Mouse (Mus musculus): ENCODE measurements around the gene Ccdc171. TPM values are rescaled to one million over a fixed set of nuclear protein-coding genes. Genes with fewer than 3 reads are reported as not detected.
"Not testable (repeated sequence)": the region's sequence is repeated elsewhere in the genome, so short reads cannot be mapped to it uniquely, and the experiment has no call there.

The Ccdc171 gene
- polyA plus RNA-seq, 1 experiment from 2014 or later, result 6.0 TPM

DNA sequence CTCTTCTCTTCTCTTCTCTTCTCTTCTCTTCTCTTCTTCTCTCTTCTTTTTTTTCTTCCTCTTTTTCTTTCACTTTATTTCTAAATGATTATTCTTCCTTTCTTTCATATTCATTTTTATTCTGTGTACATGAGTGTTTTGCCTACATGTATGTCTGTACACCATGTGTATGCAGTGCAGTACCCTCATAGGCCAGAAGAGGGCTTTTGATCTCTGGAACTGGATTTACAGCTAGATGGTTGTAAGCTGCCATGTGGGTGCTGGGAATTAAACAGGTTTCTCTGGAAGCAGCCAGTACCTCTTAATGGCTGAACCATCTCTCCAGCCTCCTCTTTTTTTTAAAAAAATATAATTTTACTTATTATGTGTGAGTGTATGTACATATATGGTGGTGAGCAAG lies 2.6 kb downstream of the Ccdc171 start:
- Histone ChIP-seq H3K36me3 (replicated peaks) (no peaks in the 10 kb centered on the region), H3K9me3 (no peaks in the 10 kb centered on the region), H3K9ac (no peak overlapping the region), H3K4me3 (replicated peaks) (no peak overlapping the region), H3K27ac (no peak overlapping the region), H3K4me1 (peaks cover 34% of the 10 kb centered on the region), H3K4me2 (no peak overlapping the region), H3K27me3 (no peaks in the 10 kb centered on the region)
- ATAC-seq (ENCODE audit: low FRiP score), result no peak

DNA sequence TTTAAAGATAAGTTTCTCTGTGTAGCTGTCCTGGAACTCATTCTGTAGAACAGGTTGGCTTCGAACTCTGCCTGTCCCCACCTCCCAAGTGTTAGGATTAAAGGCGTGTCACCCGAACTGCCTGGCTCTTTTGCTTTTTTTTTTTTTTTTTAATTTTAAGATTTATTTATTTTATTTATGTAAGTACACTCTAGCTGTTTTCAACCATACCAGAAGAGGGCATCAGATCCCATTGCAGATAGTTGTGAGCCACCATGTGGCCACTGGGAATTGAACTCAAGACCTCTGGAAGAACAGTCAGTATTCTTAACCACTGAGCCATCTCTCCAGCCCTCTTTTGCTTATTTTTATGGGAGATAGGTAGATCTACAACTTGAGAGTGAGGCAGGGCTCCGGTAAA lies 4.7 kb downstream of the Ccdc171 start:
- H3K36me3 ChIP-seq (replicated peaks); ATAC-seq (ENCODE audit: low FRiP score); H3K9ac ChIP-seq; H3K4me3 ChIP-seq (replicated peaks); H3K4me2 ChIP-seq; H3K27me3 ChIP-seq; H3K27ac ChIP-seq; H3K9me3 ChIP-seq: not testable (repeated sequence)
- H3K4me1 ChIP-seq, result peaks cover 20% of the 10 kb centered on the region
- WGBS, result 97% methylated on average over 4 of the region's 4 CpGs

DNA sequence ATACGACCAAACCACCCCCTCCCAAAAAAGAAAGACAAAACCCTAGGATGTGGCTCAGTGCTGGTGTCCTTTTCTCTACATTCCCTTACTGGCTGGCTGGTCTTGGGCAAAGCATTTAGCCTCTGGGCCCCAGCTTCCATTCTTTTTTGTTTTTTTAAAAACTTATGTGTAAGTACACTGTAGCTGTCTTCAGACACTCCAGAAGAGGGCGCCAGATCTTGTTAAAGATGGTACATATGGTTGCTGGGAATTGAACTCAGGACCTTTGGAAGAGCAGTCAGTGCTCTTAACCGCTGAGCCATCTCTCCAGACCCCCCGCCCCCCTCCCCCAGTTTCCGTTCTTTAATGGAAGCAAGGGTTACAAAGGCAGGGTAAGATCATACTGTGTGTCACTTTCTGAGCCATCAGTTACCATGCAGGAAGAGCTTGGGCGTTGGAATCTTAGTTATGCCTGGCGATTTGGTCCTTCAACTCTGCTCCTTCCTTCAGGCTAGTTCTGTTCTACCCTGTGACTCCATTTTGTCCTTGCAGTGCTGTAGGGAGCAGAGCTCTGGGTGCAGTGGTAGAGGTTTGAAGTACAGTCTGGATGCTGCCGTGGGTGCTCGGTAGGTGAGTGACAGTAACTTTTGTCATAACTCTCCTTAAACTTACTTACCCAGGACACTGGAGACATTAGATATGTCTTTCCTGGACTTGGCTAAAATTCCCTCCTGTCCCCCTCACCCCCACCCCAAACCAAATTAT lies 8.0 kb downstream of the Ccdc171 start:
- WGBS, result 83% methylated on average over 9 of the region's 9 CpGs
- H3K4me2 ChIP-seq, result no peak overlapping the region
- no peak overlapping the region for H3K4me3 ChIP-seq (replicated peaks)
- no peaks in the 10 kb centered on the region for H3K36me3 ChIP-seq (replicated peaks)
- ATAC-seq (ENCODE audit: low FRiP score), result no peak
- H3K27ac ChIP-seq, result no peak overlapping the region
- no peaks in the 10 kb centered on the region for H3K27me3 ChIP-seq
- no peaks in the 10 kb centered on the region for H3K9me3 ChIP-seq
- no peak overlapping the region for H3K9ac ChIP-seq
- 0 out of 2 replicates have a peak, but pooled peaks cover 6% of the 10 kb centered on the region for H3K4me1 ChIP-seq

DNA sequence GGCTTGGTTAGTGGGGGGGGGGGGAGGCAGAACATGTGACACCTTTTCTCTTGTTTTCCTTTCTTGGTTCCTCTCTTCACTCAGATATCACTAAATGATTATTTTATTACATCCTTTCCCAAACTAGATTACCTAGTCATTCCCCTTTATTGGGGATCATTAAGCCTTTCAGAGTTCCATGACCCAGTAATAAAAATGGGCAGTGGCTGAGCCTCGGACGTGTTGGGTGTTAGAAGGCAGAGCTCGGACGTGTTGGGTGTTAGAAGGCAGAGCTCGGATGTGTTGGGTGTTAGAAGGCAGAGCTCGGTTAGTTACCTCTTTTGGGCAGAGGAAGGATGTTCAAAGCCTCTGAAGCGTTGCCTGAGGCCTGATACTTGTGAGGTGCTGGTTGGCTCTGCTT lies 8.7 kb downstream of the Ccdc171 start:
- Histone ChIP-seq H3K9ac (no peak overlapping the region), H3K4me2 (no peak overlapping the region), H3K36me3 (replicated peaks) (no peaks in the 10 kb centered on the region), H3K4me3 (replicated peaks) (no peak overlapping the region), H3K4me1 (0 out of 2 replicates have a peak, but pooled peaks cover 6% of the 10 kb centered on the region), H3K27ac (no peak overlapping the region), H3K9me3 (no peaks in the 10 kb centered on the region), H3K27me3 (no peaks in the 10 kb centered on the region)
- no peak for ATAC-seq (ENCODE audit: low FRiP score)
- WGBS, result 87% methylated on average over 7 of the region's 7 CpGs

DNA sequence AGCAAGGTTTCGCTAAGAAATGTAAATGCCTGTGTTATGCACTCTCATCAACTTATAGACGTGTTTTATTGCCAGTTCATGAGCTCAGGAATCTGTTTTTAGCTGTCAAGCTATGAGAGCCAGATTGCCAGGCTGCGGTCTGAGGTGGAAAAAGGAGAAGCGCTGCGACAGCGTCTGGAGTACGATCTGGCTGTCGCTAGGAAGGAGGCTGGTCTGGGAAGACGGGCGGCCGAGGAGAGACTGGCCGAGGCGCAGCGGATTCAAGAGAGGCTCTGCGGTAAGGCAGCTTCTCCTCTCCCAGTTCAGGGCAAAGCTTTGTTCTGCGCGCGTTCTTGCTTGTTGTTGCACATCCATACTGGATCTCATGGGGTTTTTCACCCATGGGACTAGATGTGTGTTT lies 24.2 kb downstream of the Ccdc171 start:
- H3K4me3 ChIP-seq (replicated peaks), result no peak overlapping the region
- H3K9me3 ChIP-seq, result no peaks in the 10 kb centered on the region
- no peaks in the 10 kb centered on the region for H3K4me1 ChIP-seq
- no peak overlapping the region for H3K27ac ChIP-seq
- 0 out of 2 replicates have a peak, but pooled peaks cover 2% of the 10 kb centered on the region for H3K36me3 ChIP-seq (replicated peaks)
- no peak overlapping the region for H3K4me2 ChIP-seq
- no peaks in the 10 kb centered on the region for H3K27me3 ChIP-seq
- no peak overlapping the region for H3K9ac ChIP-seq
- no peak for ATAC-seq (ENCODE audit: low FRiP score)
- 65% methylated on average over 18 of the region's 18 CpGs for WGBS

DNA sequence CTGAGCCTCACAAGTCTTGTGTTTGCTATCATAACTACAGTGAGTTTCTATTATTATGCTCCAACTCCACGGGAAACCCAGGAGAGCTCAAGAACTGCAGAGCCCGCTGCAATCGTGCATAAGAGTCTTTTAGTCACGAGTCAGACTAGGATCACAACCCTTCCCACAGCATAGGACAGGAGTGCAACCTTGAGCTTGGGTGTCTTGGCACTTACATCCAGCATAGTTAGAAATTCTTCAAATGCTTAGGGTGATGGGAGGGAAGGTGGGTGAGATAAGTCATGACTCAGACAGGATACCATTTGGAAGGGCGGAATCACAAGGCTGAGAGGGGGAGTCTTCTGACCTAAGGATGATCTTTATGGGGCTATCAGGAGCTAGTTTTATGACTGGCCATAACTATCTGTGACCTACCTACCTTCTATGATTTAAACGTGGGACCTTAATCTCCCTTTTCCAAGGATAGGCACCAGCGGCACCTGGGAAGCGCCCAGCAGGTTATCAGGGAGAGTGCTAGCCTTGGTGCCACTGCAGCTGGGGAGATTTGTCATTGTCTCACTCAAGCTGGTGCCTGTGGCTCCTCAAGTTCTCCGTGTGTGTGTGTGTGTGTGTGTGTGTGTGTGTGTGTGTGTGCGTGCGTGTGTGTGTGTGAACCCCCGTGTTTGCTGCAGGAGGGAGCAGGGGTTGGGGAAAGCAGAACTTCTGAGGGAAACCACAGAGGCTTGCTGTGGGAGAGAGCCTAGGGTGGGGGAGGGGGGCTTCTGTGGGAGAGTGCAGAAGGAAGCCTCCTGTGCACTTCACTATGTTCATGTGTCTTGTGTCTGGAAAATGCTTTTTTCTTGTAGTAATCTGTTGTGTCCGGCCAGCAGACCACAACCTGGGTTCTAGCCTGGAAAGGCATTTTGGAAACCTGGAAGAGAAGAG lies 42.1 kb downstream of the Ccdc171 start:
- Histone ChIP-seq H3K9ac (no peak overlapping the region), H3K27ac (no peak overlapping the region), H3K4me3 (replicated peaks) (no peak overlapping the region), H3K4me2 (no peak overlapping the region), H3K27me3 (no peaks in the 10 kb centered on the region), H3K9me3 (no peaks in the 10 kb centered on the region), H3K36me3 (replicated peaks) (no peaks in the 10 kb centered on the region), H3K4me1 (no peaks in the 10 kb centered on the region)
- ATAC-seq (ENCODE audit: low FRiP score), result 0 out of 2 replicates have a peak, but pooled peaks have one; percentile 23
- 32% methylated on average over 13 of the region's 13 CpGs for WGBS

DNA sequence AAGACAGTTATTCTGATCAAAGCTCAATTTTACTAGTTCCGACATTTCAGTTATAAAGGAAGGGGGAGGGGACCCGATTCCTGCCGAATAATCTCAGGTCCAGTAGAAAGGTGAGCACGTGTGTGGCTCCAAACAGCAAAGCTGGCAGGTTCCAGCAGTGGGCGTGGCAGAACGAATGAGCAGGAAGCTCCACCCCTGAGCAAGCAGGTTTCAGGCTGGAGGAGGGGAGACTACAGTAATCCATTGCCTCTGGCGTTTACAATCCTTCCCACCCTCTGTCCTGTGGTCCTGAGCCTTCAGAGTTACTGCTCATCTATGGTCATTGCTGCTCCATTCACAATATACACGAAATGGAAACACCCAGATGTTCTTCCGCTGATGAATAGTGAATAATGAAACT lies 42.8 kb downstream of the Ccdc171 start:
- H3K4me2 ChIP-seq; H3K27me3 ChIP-seq; H3K9ac ChIP-seq; H3K36me3 ChIP-seq (replicated peaks); H3K9me3 ChIP-seq; H3K27ac ChIP-seq; ATAC-seq (ENCODE audit: low FRiP score); H3K4me1 ChIP-seq; H3K4me3 ChIP-seq (replicated peaks): not testable (repeated sequence)
- WGBS, result 9% methylated on average over 9 of the region's 9 CpGs

DNA sequence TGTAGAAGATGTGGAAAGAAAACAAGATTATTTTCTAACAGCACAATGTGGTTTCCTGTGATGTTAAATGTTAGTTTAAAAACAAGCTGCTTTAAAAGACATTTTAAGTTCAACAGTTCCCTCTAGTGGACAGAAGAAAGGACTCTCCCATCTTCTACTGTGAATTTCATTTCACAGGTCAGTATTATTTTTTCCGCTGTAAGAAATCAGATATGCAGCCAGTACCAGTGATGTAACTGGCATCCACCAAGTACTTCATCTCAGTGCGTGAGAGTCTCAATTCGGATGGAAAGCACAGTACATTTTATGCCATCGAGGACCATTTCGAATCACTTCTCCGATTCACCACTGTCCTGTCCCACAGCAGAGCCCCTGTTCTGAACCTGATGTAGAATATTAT lies 45.2 kb downstream of the Ccdc171 start:
- no peaks in the 10 kb centered on the region for H3K27me3 ChIP-seq
- no peak overlapping the region for H3K4me2 ChIP-seq
- H3K36me3 ChIP-seq (replicated peaks), result no peaks in the 10 kb centered on the region
- no peak overlapping the region for H3K4me3 ChIP-seq (replicated peaks)
- WGBS, result 75% methylated on average over 6 of the region's 6 CpGs
- H3K9me3 ChIP-seq, result no peaks in the 10 kb centered on the region
- ATAC-seq (ENCODE audit: low FRiP score), result peak; percentile 30; the same call in 1 of the 2 replicates
- H3K4me1 ChIP-seq, result no peaks in the 10 kb centered on the region
- H3K9ac ChIP-seq, result no peak overlapping the region
- no peak overlapping the region for H3K27ac ChIP-seq

DNA sequence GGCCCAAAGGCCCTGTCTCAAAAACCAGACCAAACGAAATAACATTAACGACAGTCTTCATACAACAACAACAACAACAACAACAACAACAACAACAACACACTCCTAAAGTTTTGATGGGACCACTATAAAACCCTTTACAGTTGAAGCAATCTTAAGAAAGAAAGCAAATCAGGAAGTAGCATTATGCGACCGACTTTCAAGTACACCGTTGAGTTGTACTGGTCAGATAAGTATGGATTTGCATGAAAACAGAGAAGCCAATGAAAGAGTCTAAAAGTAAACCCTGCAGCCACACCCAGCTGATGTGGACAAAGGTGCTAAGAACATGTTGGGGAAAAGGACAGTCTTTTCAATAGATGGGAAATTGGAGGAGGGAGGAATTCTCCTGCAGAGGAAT lies 45.7 kb downstream of the Ccdc171 start:
- no peak overlapping the region for H3K4me3 ChIP-seq (replicated peaks)
- no peaks in the 10 kb centered on the region for H3K9me3 ChIP-seq
- H3K4me1 ChIP-seq, result no peaks in the 10 kb centered on the region
- H3K36me3 ChIP-seq (replicated peaks), result no peaks in the 10 kb centered on the region
- no peaks in the 10 kb centered on the region for H3K27me3 ChIP-seq
- no peak overlapping the region for H3K27ac ChIP-seq
- no peak overlapping the region for H3K4me2 ChIP-seq
- no peak for ATAC-seq (ENCODE audit: low FRiP score)
- no peak overlapping the region for H3K9ac ChIP-seq
- whole genome bisulfite sequencing, result 90% methylated on average over 5 of the region's 5 CpGs

DNA sequence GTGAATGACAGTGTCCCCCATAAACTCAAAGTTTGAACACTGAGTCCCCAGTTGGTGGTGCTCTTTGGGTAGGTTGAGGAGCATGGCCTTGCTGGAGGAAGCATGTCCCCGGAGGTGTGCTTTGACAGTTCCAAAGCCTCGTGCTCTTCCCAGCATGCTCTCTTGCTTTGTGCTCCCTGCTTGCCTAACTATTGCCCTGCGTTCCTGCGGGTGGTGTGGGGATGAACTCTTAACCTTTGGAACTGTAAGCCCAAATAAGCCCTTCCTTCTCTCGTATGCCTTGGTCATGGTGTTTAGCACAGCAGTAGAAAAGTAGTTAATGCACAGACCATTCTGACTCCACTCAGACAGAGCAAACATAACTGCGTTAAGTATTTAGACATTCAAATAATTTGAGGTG lies 47.2 kb downstream of the Ccdc171 start:
- WGBS, result 76% methylated on average over 6 of the region's 6 CpGs

DNA sequence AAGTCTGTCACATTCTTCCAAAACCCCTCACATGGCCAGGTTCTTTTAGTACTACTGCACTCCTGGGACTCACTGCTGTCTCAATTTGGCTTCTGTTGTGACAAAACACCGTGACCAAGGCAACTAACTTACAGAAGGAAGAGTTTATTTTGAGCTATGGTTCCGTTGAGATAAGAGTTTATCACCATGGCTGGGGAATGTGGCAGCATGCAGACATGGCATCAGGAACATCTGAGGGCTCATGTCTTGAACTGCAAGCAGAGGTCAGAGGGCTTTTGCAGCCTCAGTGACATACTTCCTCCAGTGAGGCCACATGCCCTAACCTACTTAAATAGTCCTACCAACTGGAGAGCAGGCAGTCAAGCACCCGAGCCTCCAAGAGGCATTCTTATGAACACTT lies 51.0 kb downstream of the Ccdc171 start:
- WGBS, result 83% methylated on average over 3 of the region's 3 CpGs
- no peak for ATAC-seq (ENCODE audit: low FRiP score)

More for the DNA sequence above, 47.2 kb downstream of the Ccdc171 start:
- H3K4me2 ChIP-seq, result no peak overlapping the region
- no peak overlapping the region for H3K9ac ChIP-seq
- no peaks in the 10 kb centered on the region for H3K9me3 ChIP-seq
- no peak for ATAC-seq (ENCODE audit: low FRiP score)
- H3K27me3 ChIP-seq, result no peaks in the 10 kb centered on the region
- H3K4me1 ChIP-seq, result no peaks in the 10 kb centered on the region
- no peaks in the 10 kb centered on the region for H3K36me3 ChIP-seq (replicated peaks)
- H3K4me3 ChIP-seq (replicated peaks), result no peak overlapping the region
- no peak overlapping the region for H3K27ac ChIP-seq

DNA sequence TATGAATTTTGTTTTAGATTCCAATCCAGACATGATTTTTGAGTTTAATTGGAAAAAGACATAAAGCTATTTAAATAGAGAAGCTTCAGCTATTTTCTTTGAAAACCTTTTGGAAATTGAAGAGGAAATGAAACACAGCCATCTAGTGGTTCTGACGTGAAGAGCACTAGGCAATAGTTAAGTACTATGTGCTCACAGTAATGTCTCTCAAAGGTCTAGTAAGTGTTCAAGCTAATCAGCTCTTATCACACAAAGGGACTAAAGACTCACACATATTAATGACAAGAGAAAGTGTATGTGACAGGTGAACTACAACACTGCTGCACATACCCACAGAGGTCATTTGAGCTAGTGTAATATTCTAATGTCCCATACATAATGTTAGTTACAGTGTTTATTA lies 54.8 kb downstream of the Ccdc171 start:
- H3K27me3 ChIP-seq, result no peaks in the 10 kb centered on the region
- no peak overlapping the region for H3K4me3 ChIP-seq (replicated peaks)
- no peaks in the 10 kb centered on the region for H3K4me1 ChIP-seq
- no peak overlapping the region for H3K27ac ChIP-seq
- H3K4me2 ChIP-seq, result no peak overlapping the region
- H3K9me3 ChIP-seq, result no peaks in the 10 kb centered on the region
- no peak overlapping the region for H3K9ac ChIP-seq
- 22% methylated on average over 1 of the region's 1 CpGs for whole genome bisulfite sequencing
- ATAC-seq (ENCODE audit: low FRiP score), result no peak
- no peaks in the 10 kb centered on the region for H3K36me3 ChIP-seq (replicated peaks)

More for the DNA sequence above, 51.0 kb downstream of the Ccdc171 start:
- no peak overlapping the region for H3K27ac ChIP-seq
- no peaks in the 10 kb centered on the region for H3K4me1 ChIP-seq
- H3K4me3 ChIP-seq (replicated peaks), result no peak overlapping the region
- H3K4me2 ChIP-seq, result no peak overlapping the region
- H3K9ac ChIP-seq, result no peak overlapping the region
- H3K27me3 ChIP-seq, result no peaks in the 10 kb centered on the region
- H3K9me3 ChIP-seq, result no peaks in the 10 kb centered on the region
- H3K36me3 ChIP-seq (replicated peaks), result no peaks in the 10 kb centered on the region

All from forebrain, embryonic 12.5 days (tissue).